In the genomic region with DNA sequence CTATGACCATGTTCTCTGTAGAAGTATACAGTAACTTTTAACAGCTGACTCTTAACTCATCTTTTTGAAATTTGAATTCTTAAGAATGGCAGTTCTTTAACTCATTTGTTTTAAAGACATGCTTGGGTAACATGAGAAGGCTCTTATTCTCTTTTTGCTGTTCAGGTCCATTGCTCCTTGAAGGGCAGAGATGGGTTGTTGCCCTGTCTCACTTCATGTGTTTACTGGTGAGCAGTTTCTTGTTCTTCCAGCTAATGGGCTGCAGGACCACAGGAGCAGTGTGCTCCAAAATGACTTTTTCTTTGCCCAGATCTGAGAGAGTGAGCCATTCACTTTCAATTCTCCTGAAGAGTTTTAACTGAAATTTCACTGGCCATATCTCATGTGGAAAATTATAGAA, we compare ENCODE assay signal across 24 mouse cellular contexts.
DNase-seq lines count a peak whose midpoint lies in the region; ATAC-seq and TF ChIP-seq lines count a peak whose summit lies in the region.
"Had no signal": no experiment of that assay in that cellular context is flagged by ENCODE, and none has a peak within 500 bp of the region (broad histone marks: within the 10 kb centered on the region; RNA-seq: fewer than 3 reads in every experiment).

No protein-coding gene starts in this region.

- H3K27ac ChIP-seq in gastrocnemius, adult 2 months, result peak overlapping the region; percentile 43; the same call in 1 of the 2 replicates
- H3K27ac ChIP-seq in kidney, adult 2 months (ENCODE audit: insufficient read depth, low read depth, low read length), result peak overlapping the region; percentile 35; the same call in 1 of the 2 replicates
- peak overlapping the region; percentile 40; the same call in 1 of the 2 replicates for H3K27ac ChIP-seq in kidney, embryonic 16.5 days (ENCODE audit: low read length)
- H3K27ac ChIP-seq in neural tube, embryonic 13.5 days (replicated peaks), result peak overlapping the region; percentile 10; the same call in 1 of the 2 replicates
- H3K27ac ChIP-seq: embryonic facial prominence, embryonic 13.5 days; embryonic facial prominence, embryonic 15.5 days; forebrain, embryonic 10.5 days; forebrain, embryonic 12.5 days had no signal

- no peak for TF ChIP-seq CTCF in gastrocnemius, adult 2 months (IDR thresholded peaks at IDR 0.05)
- TF ChIP-seq CTCF in kidney, adult 2 months (conservative IDR thresholded peaks at IDR 0.05; ENCODE audit: insufficient read depth, insufficient read length, low read depth, low read length), result no peak

- H3K4me1 ChIP-seq in kidney, adult 2 months (ENCODE audit: control insufficient read depth, insufficient read depth, low read length), result peaks cover 4% of the 10 kb centered on the region
- H3K4me1 ChIP-seq in kidney, embryonic 16.5 days (ENCODE audit: insufficient read depth, low read length), result peaks cover 5% of the 10 kb centered on the region
- peaks cover 16% of the 10 kb centered on the region for H3K4me1 ChIP-seq in neural tube, embryonic 13.5 days (replicated peaks)
- H3K4me1 ChIP-seq: embryonic facial prominence, embryonic 15.5 days had no signal

- intact Hi-C loops in gastrocnemius, adult 2 months (cut with DNase I), result no loop called here
- intact Hi-C loops in gastrocnemius, postnatal 14 days (cut with DNase I; ENCODE audit: low total_unique reads), result no loop called here

- H3K9me3 ChIP-seq in kidney, embryonic 16.5 days (ENCODE audit: low read length), result no peaks in the 10 kb centered on the region
- no peaks in the 10 kb centered on the region for H3K9me3 ChIP-seq in neural tube, embryonic 13.5 days
- H3K9me3 ChIP-seq: embryonic facial prominence, embryonic 13.5 days; embryonic facial prominence, embryonic 15.5 days; forebrain, embryonic 10.5 days; forebrain, embryonic 12.5 days had no signal

- TF ChIP-seq POLR2A in kidney, adult 2 months (IDR thresholded peaks at IDR 0.05; ENCODE audit: low read depth, low read length), result no peak

- H3K36me3 ChIP-seq in kidney, adult 2 months (ENCODE audit: control insufficient read depth, insufficient read depth, low read length), result no peaks in the 10 kb centered on the region
- H3K36me3 ChIP-seq in kidney, embryonic 16.5 days (ENCODE audit: insufficient read depth, low read length), result no peaks in the 10 kb centered on the region
- no peaks in the 10 kb centered on the region for H3K36me3 ChIP-seq in neural tube, embryonic 13.5 days
- H3K36me3 ChIP-seq: embryonic facial prominence, embryonic 13.5 days; embryonic facial prominence, embryonic 15.5 days; forebrain, embryonic 10.5 days; forebrain, embryonic 12.5 days had no signal

- H3K27me3 ChIP-seq in kidney, adult 2 months (replicated peaks; ENCODE audit: control insufficient read depth, insufficient read depth, low read length), result no peaks in the 10 kb centered on the region
- no peaks in the 10 kb centered on the region for H3K27me3 ChIP-seq in kidney, embryonic 16.5 days (ENCODE audit: insufficient read depth, low read length)
- no peaks in the 10 kb centered on the region for H3K27me3 ChIP-seq in neural tube, embryonic 13.5 days
- H3K27me3 ChIP-seq: embryonic facial prominence, embryonic 13.5 days; embryonic facial prominence, embryonic 15.5 days; forebrain, embryonic 12.5 days had no signal

- H3K4me3 ChIP-seq in gastrocnemius, adult 2 months, result no peak overlapping the region
- no peak overlapping the region for H3K4me3 ChIP-seq in kidney, adult 2 months (ENCODE audit: insufficient read depth, low read depth, low read length)
- no peak overlapping the region for H3K4me3 ChIP-seq in kidney, embryonic 16.5 days (ENCODE audit: low read length)
- H3K4me3 ChIP-seq in neural tube, embryonic 13.5 days, result no peak overlapping the region
- H3K4me3 ChIP-seq: embryonic facial prominence, embryonic 13.5 days; embryonic facial prominence, embryonic 15.5 days; erythroblast, embryonic 14.5 days; forebrain, embryonic 10.5 days; forebrain, embryonic 12.5 days had no signal

- no peak overlapping the region for H3K4me2 ChIP-seq in kidney, embryonic 16.5 days (replicated peaks; ENCODE audit: low read depth, low read length)
- H3K4me2 ChIP-seq in neural tube, embryonic 13.5 days, result no peak overlapping the region
- H3K4me2 ChIP-seq: embryonic facial prominence, embryonic 13.5 days; embryonic facial prominence, embryonic 15.5 days; forebrain, embryonic 12.5 days had no signal

- ATAC-seq in kidney, embryonic 16.5 days (ENCODE audit: low FRiP score, low TSS enrichment), result no peak
- no peak for ATAC-seq in neural tube, embryonic 13.5 days (ENCODE audit: low read depth)
- ATAC-seq: forebrain, embryonic 14.5 days had no signal

- DNase-seq in gastrocnemius, adult 2 months, result no peak
- DNase-seq in gastrocnemius, postnatal 14 days, result no peak
- peak; percentile 66 for DNase-seq in kidney, adult 2 months
- no peak for DNase-seq in kidney, postnatal 4 days
- DNase-seq in kidney, postnatal 14 days, result no peak
- no peak for DNase-seq in neural tube, embryonic 10.5 days (ENCODE audit: extremely low spot score, low spot score)
- DNase-seq: adrenal gland, adult 2 months; adrenal gland, postnatal 10 days; adrenal gland, postnatal 25 days; cerebellum, adult 11 months; cerebellum, adult 18-20 months; cerebellum, adult 8-10 months; cerebellum, adult 9-11 months; cerebellum, postnatal 14 days; cerebellum, postnatal 36 days; embryo, embryonic 11 days had no signal

- no peak overlapping the region for H3K9ac ChIP-seq in kidney, embryonic 16.5 days (replicated peaks; ENCODE audit: low read length)
- H3K9ac ChIP-seq in neural tube, embryonic 13.5 days, result no peak overlapping the region
- H3K9ac ChIP-seq: embryonic facial prominence, embryonic 13.5 days; embryonic facial prominence, embryonic 15.5 days; forebrain, embryonic 12.5 days had no signal
